Mouse (Mus musculus): ENCODE data around the gene Gm7682.
"Not testable (repeated sequence)": the region's sequence is repeated elsewhere in the genome, so short reads cannot be mapped to it uniquely, and the experiment has no call there.

DNA sequence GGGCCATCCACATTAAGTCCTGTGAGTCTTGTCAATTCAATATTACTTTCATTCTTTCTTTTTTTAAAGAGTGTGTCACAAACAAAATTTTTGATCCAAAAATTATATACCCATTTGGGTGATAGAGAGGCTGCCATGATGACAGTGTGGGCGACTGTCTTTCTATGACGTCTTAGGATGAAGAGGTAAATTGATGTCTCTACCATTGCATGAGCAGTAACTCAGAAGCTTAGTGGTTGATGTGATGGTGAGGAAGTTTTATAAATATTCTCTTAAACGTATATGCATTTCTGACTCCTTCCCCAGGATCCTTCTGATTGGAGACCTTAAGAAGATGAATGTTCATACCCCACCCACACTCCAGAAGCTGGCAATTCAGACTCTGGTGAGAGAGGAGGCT is at the start of gene Gm7682:
- not testable (repeated sequence) for TF ChIP-seq CTCF, POLR2A (IDR thresholded peaks at IDR 0.05; ENCODE audit: insufficient read depth, low read depth, low read length)

Measured in olfactory bulb, adult 2 months (tissue).